Mouse (Mus musculus) E14TG2a.4 (cell line): ENCODE measurements around the gene Foxl2.

Experiments used
- H3K27me3 ChIP-seq: 2 replicates; pipeline ENCODE4 v1.6.1; 2014; ENCODE audit warnings: low read length, control low read depth; ENCODE audit not compliant: insufficient read depth
- H3K36me3 ChIP-seq: 2 replicates; pipeline ENCODE4 v1.6.1; 2014; ENCODE audit warnings: low read length, control low read depth; ENCODE audit not compliant: insufficient read depth
- H3K4me1 ChIP-seq: replicated peaks from 2 replicates; pipeline ENCODE4 v1.6.1; 2014; ENCODE audit warnings: low read depth, low read length, control low read depth
- H3K4me3 ChIP-seq: replicated peaks from 2 replicates; pipeline ENCODE4 v1.5.1; 2014; ENCODE audit warnings: mild to moderate bottlenecking, low read length
- H3K9me3 ChIP-seq: 2 replicates; pipeline ENCODE4 v1.6.1; 2014; ENCODE audit warnings: low read length, control low read depth
- CTCF ChIP-seq: conservative IDR thresholded peaks from 2 replicates; pipeline ENCODE4 v1.5.1; 2014; ENCODE audit warnings: low read length
- NANOG ChIP-seq: IDR thresholded peaks from 2 replicates; pipeline ENCODE4 v1.6.1; 2014; ENCODE audit warnings: borderline replicate concordance, low read length, mixed read lengths
- POU5F1 ChIP-seq: IDR thresholded peaks from 2 replicates; pipeline ENCODE4 v1.6.1; 2014; ENCODE audit warnings: low read length, borderline replicate concordance

Foxl2 gene

GRCm38 (mm10) chr9:98959851-98960250 lies 4.8 kb downstream of the Foxl2 start:
- H3K36me3 ChIP-seq, result no peaks in the 10 kb centered on the region
- no peaks in the 10 kb centered on the region for H3K9me3 ChIP-seq
- peaks cover 97% of the 10 kb centered on the region for H3K27me3 ChIP-seq
- H3K4me1 ChIP-seq, result peaks cover 36% of the 10 kb centered on the region
- no peak overlapping the region for H3K4me3 ChIP-seq
- TF ChIP-seq POU5F1 (no peak), CTCF (no peak), NANOG (no peak)

- no peaks in the 10 kb centered on the region for H3K9me3 ChIP-seq
- H3K4me1 ChIP-seq, result peaks cover 38% of the 10 kb centered on the region
- no peak overlapping the region for H3K4me3 ChIP-seq
- no peaks in the 10 kb centered on the region for H3K36me3 ChIP-seq
- no peak for TF ChIP-seq NANOG
- TF ChIP-seq CTCF, result peak; percentile 12; the same call in 1 of the 2 replicates
- peaks cover 97% of the 10 kb centered on the region for H3K27me3 ChIP-seq
Observed at GRCm38 (mm10) chr9:98960348-98960747, 5.3 kb downstream of the Foxl2 start.

- no peaks in the 10 kb centered on the region for H3K9me3 ChIP-seq
- no peak overlapping the region for H3K4me3 ChIP-seq
- H3K27me3 ChIP-seq, result peaks cover 92% of the 10 kb centered on the region
- TF ChIP-seq CTCF, result no peak
- no peak for TF ChIP-seq NANOG
- no peak for TF ChIP-seq POU5F1
- H3K4me1 ChIP-seq, result peaks cover 41% of the 10 kb centered on the region
- H3K36me3 ChIP-seq, result no peaks in the 10 kb centered on the region
Observed at GRCm38 (mm10) chr9:98961591-98962477, 6.7 kb downstream of the Foxl2 start.

GRCm38 (mm10) chr9:98962478-98963142 lies 7.5 kb downstream of the Foxl2 start:
- Histone ChIP-seq H3K4me3 (0 out of 2 replicates have a peak overlapping the region, but pooled peaks have one; percentile 13), H3K27me3 (peaks cover 91% of the 10 kb centered on the region), H3K36me3 (no peaks in the 10 kb centered on the region), H3K4me1 (peaks cover 34% of the 10 kb centered on the region), H3K9me3 (no peaks in the 10 kb centered on the region)
- TF ChIP-seq POU5F1 (no peak), NANOG (no peak), CTCF (no peak)

- Histone ChIP-seq H3K36me3 (no peaks in the 10 kb centered on the region), H3K9me3 (no peaks in the 10 kb centered on the region), H3K4me1 (peaks cover 30% of the 10 kb centered on the region), H3K4me3 (no peak overlapping the region), H3K27me3 (peaks cover 80% of the 10 kb centered on the region)
- TF ChIP-seq NANOG, result no peak
- no peak for TF ChIP-seq CTCF
- TF ChIP-seq POU5F1, result no peak
Observed at GRCm38 (mm10) chr9:98963661-98964060, 8.6 kb downstream of the Foxl2 start.

- Histone ChIP-seq H3K27me3 (peaks cover 78% of the 10 kb centered on the region), H3K4me1 (peaks cover 30% of the 10 kb centered on the region), H3K9me3 (0 out of 2 replicates have a peak, but pooled peaks cover under 1% of the 10 kb centered on the region), H3K4me3 (peak overlapping the region; percentile 39), H3K36me3 (no peaks in the 10 kb centered on the region)
- TF ChIP-seq CTCF, result peak; percentile 39
- no peak for TF ChIP-seq NANOG
- TF ChIP-seq POU5F1, result no peak
Observed at GRCm38 (mm10) chr9:98965084-98965483, 10.0 kb downstream of the Foxl2 start.

- peaks cover 31% of the 10 kb centered on the region for H3K4me1 ChIP-seq
- H3K9me3 ChIP-seq, result peaks cover 8% of the 10 kb centered on the region
- TF ChIP-seq CTCF (no peak), NANOG (no peak), POU5F1 (no peak)
- H3K36me3 ChIP-seq, result no peaks in the 10 kb centered on the region
- H3K27me3 ChIP-seq, result peaks cover 57% of the 10 kb centered on the region
- H3K4me3 ChIP-seq, result peak overlapping the region; percentile 68
Observed at GRCm38 (mm10) chr9:98973101-98973521, 18.0 kb downstream of the Foxl2 start.

- peaks cover 31% of the 10 kb centered on the region for H3K4me1 ChIP-seq
- H3K9me3 ChIP-seq, result peaks cover 8% of the 10 kb centered on the region
- H3K36me3 ChIP-seq, result no peaks in the 10 kb centered on the region
- H3K27me3 ChIP-seq, result peaks cover 57% of the 10 kb centered on the region
- peak overlapping the region; percentile 68 for H3K4me3 ChIP-seq
- no peak for TF ChIP-seq NANOG
Observed at GRCm38 (mm10) chr9:98973561-98973960, 18.5 kb downstream of the Foxl2 start.
